Mouse (Mus musculus) adrenal gland, postnatal 14 days (tissue): ENCODE data around the gene Stkld1. TPM values are rescaled to one million over a fixed set of nuclear protein-coding genes. Genes with fewer than 3 reads are reported as not detected.
A peak's percentile ranks its signal among the peaks of the same experiment; 100 is the strongest.

ENCODE experiments used
- DNase-seq: peaks from one replicate; pipeline ENCODE4 v3.0.0; 2021; ENCODE audit warnings: mixed read lengths
- total RNA-seq: library from RNA; stranded (reverse); gene quantifications from 2 replicates; pipeline ENCODE4 v1.2.3, GENCODE M21; 2021

Gene Stkld1
- total RNA-seq, 1 experiment from 2014 or later, result not detected

DNA sequence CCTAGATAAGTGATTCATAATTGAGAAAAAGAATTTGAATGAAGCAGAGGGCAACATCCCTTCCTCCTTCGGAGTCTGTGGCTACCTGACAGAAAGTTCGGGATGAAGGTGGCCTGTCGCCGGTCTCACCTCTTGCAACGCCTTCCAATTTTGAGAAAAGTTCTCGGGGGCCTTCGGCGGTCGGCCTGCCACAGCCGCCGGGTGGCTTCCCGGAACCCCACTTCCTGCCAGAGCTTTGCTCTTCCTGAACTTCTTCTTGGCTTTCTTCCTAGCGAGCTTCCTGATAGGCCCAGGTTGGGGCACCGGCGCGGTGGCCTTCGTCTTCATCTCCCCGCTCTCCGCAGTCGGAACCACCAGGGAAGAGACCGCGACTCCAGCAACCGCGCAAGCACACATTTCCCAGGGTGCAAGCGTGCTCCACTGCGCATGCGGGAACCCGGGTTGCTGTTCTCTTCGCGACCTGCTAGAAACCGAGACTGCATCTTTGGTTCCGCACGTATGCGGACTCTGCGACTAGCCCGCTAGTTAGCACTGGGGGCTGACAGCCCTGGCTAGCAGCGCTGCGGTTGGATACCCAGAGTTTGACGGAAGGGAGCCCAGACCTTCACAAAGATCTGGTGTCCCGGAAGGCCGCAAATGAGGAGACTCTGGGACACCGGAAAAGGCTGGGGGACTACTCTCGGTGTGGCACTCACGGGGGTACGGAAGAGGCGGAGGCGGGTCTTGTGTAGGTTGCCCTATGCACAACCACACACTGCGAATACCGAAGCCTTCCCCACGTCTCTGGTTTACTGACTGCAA is 30.3 kb downstream of the Stkld1 start, which contains the start of gene Rexo4:
TSS of gene Rexo4 (minus strand) at position 464 of the 801 bp plus-strand sequence.
- peak; percentile 96 for DNase-seq

GRCm38 (mm10) chr2:26964724-26965370 is 31.0 kb downstream of the Stkld1 start:
- DNase-seq, result peak; percentile 11

DNA sequence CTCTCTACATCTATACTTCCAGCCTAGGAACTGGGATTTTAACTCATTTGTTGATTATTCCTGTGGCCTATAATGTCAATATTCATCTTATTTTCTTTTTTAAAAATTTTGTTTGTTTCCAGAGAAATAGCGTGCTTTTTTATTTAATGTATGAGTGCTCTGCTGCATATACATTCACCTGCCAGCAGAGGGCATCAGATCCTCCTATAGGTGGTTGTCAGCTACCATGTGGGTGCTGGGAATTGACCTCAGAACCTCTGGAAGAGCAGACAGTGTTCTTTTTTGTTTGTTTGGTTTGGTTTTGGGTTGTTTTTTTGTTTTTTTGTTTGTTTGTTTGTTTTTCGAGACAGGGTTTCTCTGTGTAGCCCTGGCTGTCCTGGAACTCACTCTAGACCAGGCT is 33.4 kb downstream of the Stkld1 start:
- DNase-seq, result no peak

DNA sequence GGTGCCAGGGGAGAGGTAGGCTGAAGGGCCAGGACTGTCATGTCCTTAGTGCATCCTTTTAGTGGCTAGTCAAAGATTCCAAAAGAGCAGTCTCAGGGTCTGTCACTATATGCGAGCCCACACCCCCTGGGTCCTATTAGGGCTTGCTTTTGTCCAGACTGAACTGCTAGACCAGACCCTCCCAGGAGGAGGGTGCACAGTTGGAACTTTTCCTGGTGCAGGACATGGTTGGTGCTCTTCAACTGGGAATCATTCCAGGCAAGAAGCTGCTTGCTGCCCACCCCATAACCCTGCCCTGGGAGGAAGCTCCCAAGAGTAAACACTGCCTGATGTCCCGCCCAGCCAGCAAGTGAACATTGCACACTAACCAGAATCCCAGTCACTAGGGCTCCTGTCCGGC is 39.3 kb downstream of the Stkld1 start, which contains the start of gene Adamts13:
TSS of gene Adamts13 (plus strand) at position 301 of the 400 bp plus-strand sequence.
- DNase-seq, result no peak

DNA sequence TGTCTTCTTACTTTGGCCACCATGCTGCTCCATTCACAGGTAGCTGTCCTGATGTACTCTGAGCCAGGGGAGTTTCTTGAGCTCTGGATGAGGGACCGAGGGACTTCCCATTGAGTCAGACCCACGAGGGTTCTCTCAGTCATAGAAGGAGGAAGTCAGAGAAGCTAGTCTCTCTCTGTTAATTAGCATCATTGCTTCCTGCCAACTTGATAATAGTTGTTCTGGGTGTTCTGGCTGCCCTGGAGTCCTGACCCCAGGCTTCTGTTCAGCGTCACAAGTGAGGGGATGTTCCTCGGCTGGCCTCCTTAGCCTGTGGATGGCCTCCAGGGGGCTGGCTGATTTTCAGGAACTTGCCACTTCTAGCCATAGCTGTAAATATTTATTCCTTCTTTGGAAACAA is 40.1 kb downstream of the Stkld1 start:
- DNase-seq, result no peak

DNA sequence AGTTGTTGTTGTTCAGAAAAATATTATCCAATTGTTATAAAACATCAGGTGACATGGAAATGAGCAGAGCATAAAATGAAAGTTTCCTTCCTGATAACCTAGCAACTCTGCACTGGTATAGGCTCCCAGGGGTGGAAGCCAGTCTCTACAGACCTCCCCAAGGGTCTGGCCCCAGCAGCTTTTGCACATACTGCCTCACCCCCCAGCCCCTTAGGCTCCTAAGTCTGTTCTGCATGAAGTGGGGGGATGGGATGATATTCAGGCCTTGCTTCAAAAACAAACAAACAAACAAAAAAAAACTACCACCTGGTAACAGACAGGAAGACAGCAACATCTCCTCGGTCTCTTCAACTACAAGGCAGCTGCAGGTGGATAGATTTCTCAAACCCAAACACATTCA is 46.5 kb downstream of the Stkld1 start:
- DNase-seq, result no peak

GRCm38 (mm10) chr2:26984179-26984578 is 50.3 kb downstream of the Stkld1 start:
- no peak for DNase-seq

DNA sequence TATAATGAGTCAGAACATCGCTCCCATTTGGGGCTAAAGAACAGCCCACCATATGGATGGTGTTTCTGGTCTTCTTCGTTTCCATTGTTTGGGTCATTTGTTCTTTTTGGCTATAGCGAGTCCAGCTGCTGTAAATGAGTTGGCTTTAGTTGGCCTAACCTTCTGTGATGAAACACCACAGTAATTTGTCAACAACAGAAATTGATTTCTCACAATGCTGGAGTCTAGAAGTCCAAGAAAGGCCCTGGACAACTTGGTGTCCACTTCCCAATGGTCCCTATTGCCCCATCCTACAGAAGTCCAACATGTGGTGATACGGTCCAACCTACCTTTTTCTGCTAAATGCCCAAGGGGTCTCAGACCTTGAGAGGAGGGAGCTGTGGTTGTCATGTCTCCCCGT is 50.8 kb downstream of the Stkld1 start:
- no peak for DNase-seq

- DNase-seq, result no peak
Observed at GRCm38 (mm10) chr2:26993936-26994335, 60.1 kb downstream of the Stkld1 start.

DNA sequence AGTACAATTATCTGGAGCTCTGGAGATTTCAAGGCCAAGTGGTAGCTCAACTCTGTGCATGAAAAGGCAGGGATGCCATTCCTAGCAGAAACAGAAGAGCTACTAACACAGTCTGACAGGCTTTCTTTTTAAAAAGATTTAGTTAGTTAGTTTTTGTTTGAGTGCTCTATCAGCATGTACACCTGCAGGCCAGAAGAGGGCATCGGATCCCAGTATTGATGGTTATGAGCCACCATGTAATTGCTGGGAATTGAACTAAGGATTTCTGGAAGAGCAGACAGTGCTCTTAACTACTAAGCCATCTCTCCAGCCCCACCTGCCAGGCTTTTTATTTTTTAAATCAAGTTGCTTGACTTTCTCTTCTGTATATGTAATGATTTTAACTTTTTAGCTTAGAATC is 63.7 kb downstream of the Stkld1 start:
- no peak for DNase-seq

DNA sequence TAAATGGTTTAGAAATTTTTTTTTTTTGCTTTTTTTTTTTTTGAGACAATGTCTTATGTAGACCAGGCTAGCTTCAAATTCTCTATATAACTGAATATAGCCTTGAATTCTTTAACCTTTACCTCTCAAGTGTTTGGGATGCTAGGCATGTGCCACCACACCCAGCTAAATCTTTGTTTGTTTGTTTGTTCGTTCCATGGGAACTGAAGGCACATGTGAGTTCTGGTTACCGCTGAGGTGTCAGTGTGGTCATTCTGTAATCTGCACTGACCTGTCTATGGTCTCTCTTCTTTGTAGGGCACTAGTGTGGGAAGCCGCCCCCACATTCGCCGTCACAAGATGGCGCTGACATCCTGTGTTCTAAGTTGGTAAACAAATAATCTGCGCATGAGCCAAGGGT is 64.1 kb downstream of the Stkld1 start:
- no peak for DNase-seq

Other genes with a start within 250 kb of the Stkld1 start
- not detected in 2 replicates for gene Abo, start 69.1 kb upstream of the Stkld1 start, total RNA-seq
- gene Surf6, start 31.2 kb upstream of the Stkld1 start, total RNA-seq, result 26.8 and 32.1 TPM in 2 replicates
- 42.8 and 50.4 TPM in 2 replicates for gene Med22, start 23.4 kb upstream of the Stkld1 start, total RNA-seq
- gene Rpl7a, start 23.3 kb upstream of the Stkld1 start, total RNA-seq, result 490 and 536 TPM in 2 replicates
- gene Surf2, start 17.7 kb upstream of the Stkld1 start, total RNA-seq, result 33.0 and 35.2 TPM in 2 replicates
- 81.6 and 84.1 TPM in 2 replicates for gene Surf1, start 17.5 kb upstream of the Stkld1 start, total RNA-seq
- 142 and 147 TPM in 2 replicates for gene Surf4, start 119 bp upstream of the Stkld1 start, total RNA-seq
- 35.1 and 38.5 TPM in 2 replicates for gene Rexo4, start 30.3 kb downstream of the Stkld1 start, total RNA-seq
- 0.75 and 2.1 TPM in 2 replicates for gene Adamts13, start 39.4 kb downstream of the Stkld1 start, total RNA-seq
- gene Cacfd1, start 75.9 kb downstream of the Stkld1 start, total RNA-seq, result 36.5 and 41.6 TPM in 2 replicates
- gene Slc2a6, start 94.0 kb downstream of the Stkld1 start, total RNA-seq, result 0.63 and 1.7 TPM in 2 replicates
- gene Mymk, start 138.1 kb downstream of the Stkld1 start, total RNA-seq, result not detected in 2 replicates
- 11.5 and 11.7 TPM in 2 replicates for gene Adamtsl2, start 145.3 kb downstream of the Stkld1 start, total RNA-seq
- gene Fam163b, start 208.4 kb downstream of the Stkld1 start, total RNA-seq, result 2.0 and 2.1 TPM in 2 replicates
- gene Dbh, start 231.2 kb downstream of the Stkld1 start, total RNA-seq, result 334 and 392 TPM in 2 replicates